ENCODE assay signal across 9 mouse cellular contexts in genomic region chr5:63872176-63872932, GRCm38 (mm10).
A peak's percentile ranks its signal among the peaks of the same experiment; 100 is the strongest.
DNase-seq lines count a peak whose midpoint lies in the region; ATAC-seq lines count a peak whose summit lies in the region.
"Had no signal": no experiment of that assay in that cellular context is flagged by ENCODE, and none has a peak within 500 bp of the region (broad histone marks: within the 10 kb centered on the region; RNA-seq: fewer than 3 reads in every experiment).

No protein-coding gene starts in this region.

- H3K27me3 ChIP-seq in hindbrain, embryonic 16.5 days (replicated peaks; ENCODE audit: control insufficient read depth, insufficient read depth, low read length): no peaks in the 10 kb centered on the region
- H3K27me3 ChIP-seq in neural tube, embryonic 13.5 days: no peaks in the 10 kb centered on the region
- no peaks in the 10 kb centered on the region for H3K27me3 ChIP-seq in limb, embryonic 10.5 days (ENCODE audit: low read depth, poor library complexity, severe bottlenecking)
- H3K27me3 ChIP-seq: limb, embryonic 15.5 days had no signal

- H3K4me1 ChIP-seq in hindbrain, embryonic 16.5 days (ENCODE audit: control insufficient read depth, insufficient read depth, low read depth, low read length): peaks cover 5% of the 10 kb centered on the region
- H3K4me1 ChIP-seq in neural tube, embryonic 13.5 days (replicated peaks): peaks cover 10% of the 10 kb centered on the region; the same call in 1 of the 2 replicates
- H3K4me1 ChIP-seq in limb, embryonic 10.5 days: peaks cover 6% of the 10 kb centered on the region
- H3K4me1 ChIP-seq: limb, embryonic 15.5 days had no signal

- H3K4me3 ChIP-seq in hindbrain, embryonic 16.5 days (ENCODE audit: low read length): no peak overlapping the region
- H3K4me3 ChIP-seq in neural tube, embryonic 13.5 days: no peak overlapping the region
- H3K4me3 ChIP-seq in limb, embryonic 10.5 days: no peak overlapping the region
- H3K4me3 ChIP-seq: limb, embryonic 15.5 days had no signal

- DNase-seq in frontal cortex, postnatal 25 days (ENCODE audit: low spot score in 2 of 2): no peak
- DNase-seq in embryo, embryonic 9.5 days (ENCODE audit: extremely low spot score): peak; percentile 31
- no peak for DNase-seq in limb, embryonic 10.5 days (ENCODE audit: low spot score)
- no peak for DNase-seq in urinary bladder, postnatal 4 days (ENCODE audit: low spot score in 2 of 2)
- no peak for DNase-seq in thymus, postnatal 14 days

- H3K9ac ChIP-seq in hindbrain, embryonic 16.5 days (ENCODE audit: low read depth, low read length): peak overlapping the region; percentile 28; the same call in 1 of the 2 replicates
- H3K9ac ChIP-seq in neural tube, embryonic 13.5 days: no peak overlapping the region
- H3K9ac ChIP-seq: limb, embryonic 15.5 days had no signal

- 30% methylated on average over 17 of the region's 17 CpGs for WGBS in hindbrain, embryonic 16.5 days
- 29% methylated on average over 17 of the region's 17 CpGs for WGBS in neural tube, embryonic 13.5 days
- 65% methylated on average over 17 of the region's 17 CpGs for WGBS in limb, embryonic 10.5 days

- peak; percentile 78 for ATAC-seq in frontal cortex, adult (ENCODE audit: low TSS enrichment)
- peak; percentile 87 for ATAC-seq in hindbrain, embryonic 16.5 days
- peak; percentile 62; the same call in 1 of the 2 replicates for ATAC-seq in neural tube, embryonic 13.5 days (ENCODE audit: low read depth)

- no peak overlapping the region for H3K27ac ChIP-seq in hindbrain, embryonic 16.5 days (ENCODE audit: low read depth, low read length)
- peak overlapping the region; percentile 14 for H3K27ac ChIP-seq in neural tube, embryonic 13.5 days (replicated peaks)
- no peak overlapping the region for H3K27ac ChIP-seq in limb, embryonic 10.5 days
- H3K27ac ChIP-seq: limb, embryonic 15.5 days had no signal

- H3K36me3 ChIP-seq in hindbrain, embryonic 16.5 days (ENCODE audit: control insufficient read depth, insufficient read depth, low read length): no peaks in the 10 kb centered on the region
- no peaks in the 10 kb centered on the region for H3K36me3 ChIP-seq in neural tube, embryonic 13.5 days
- H3K36me3 ChIP-seq in limb, embryonic 10.5 days: no peaks in the 10 kb centered on the region
- H3K36me3 ChIP-seq: limb, embryonic 15.5 days had no signal

- 0 out of 2 replicates have a peak, but pooled peaks cover 2% of the 10 kb centered on the region for H3K9me3 ChIP-seq in hindbrain, embryonic 16.5 days (ENCODE audit: control insufficient read depth, low read length)
- no peaks in the 10 kb centered on the region for H3K9me3 ChIP-seq in neural tube, embryonic 13.5 days
- H3K9me3 ChIP-seq in limb, embryonic 10.5 days (replicated peaks): no peaks in the 10 kb centered on the region
- H3K9me3 ChIP-seq: limb, embryonic 15.5 days had no signal

- H3K4me2 ChIP-seq in hindbrain, embryonic 16.5 days (ENCODE audit: low read length): peak overlapping the region; percentile 17
- H3K4me2 ChIP-seq in neural tube, embryonic 13.5 days: peak overlapping the region; percentile 27
- H3K4me2 ChIP-seq: limb, embryonic 15.5 days had no signal
